Mouse (Mus musculus) neural tube, embryonic 12.5 days (tissue): ENCODE measurements around the gene Tmem44. TPM values are rescaled to one million over a fixed set of nuclear protein-coding genes. Genes with fewer than 3 reads are reported as not detected.

Source experiments
- ATAC-seq: fragments of 200-750 bp; cut with Nextera tagmentation; 2 replicates; pipeline ENCODE4 v1.8.0; 2017; ENCODE audit warnings: low read depth, mild to moderate bottlenecking, moderate TSS enrichment, moderate library complexity; ENCODE audit not compliant: low FRiP score
- H3K27ac ChIP-seq: fragments of 300-500 bp; sonication (generic); 2 replicates; pipeline ENCODE4 v1.5.1; 2016
- H3K27me3 ChIP-seq: fragments of 300-500 bp; sonication (generic); replicated peaks from 2 replicates; pipeline ENCODE4 v1.6.1; 2016; ENCODE audit warnings: mild to moderate bottlenecking
- H3K36me3 ChIP-seq: fragments of 300-500 bp; sonication (generic); 2 replicates; pipeline ENCODE4 v1.6.1; 2016; ENCODE audit warnings: mild to moderate bottlenecking
- H3K4me1 ChIP-seq: fragments of 300-500 bp; sonication (generic); 2 replicates; pipeline ENCODE4 v1.6.1; 2016
- H3K4me2 ChIP-seq: fragments of 300-500 bp; sonication (generic); replicated peaks from 2 replicates; pipeline ENCODE4 v1.6.1; 2016; ENCODE audit warnings: mild to moderate bottlenecking
- H3K4me3 ChIP-seq: fragments of 300-500 bp; sonication (generic); 2 replicates; pipeline ENCODE4 v1.5.1; 2016
- H3K9ac ChIP-seq: fragments of 300-500 bp; sonication (generic); 2 replicates; pipeline ENCODE4 v1.6.1; 2016; ENCODE audit warnings: mild to moderate bottlenecking
- H3K9me3 ChIP-seq: fragments of 300-500 bp; sonication (generic); 2 replicates; pipeline ENCODE4 v1.6.1; 2016; ENCODE audit warnings: mild to moderate bottlenecking
- WGBS: fragments of 180-500 bp; shearing (Covaris S2); methylation state at CpG from one replicate; pipeline ENCODE4 v1.1.7; 2016; 5-methylcytosine and 5-hydroxymethylcytosine counted together
- polyA plus RNA-seq: library from polyadenylated mRNA; unstranded; fragments of >200 nt; fragmentation: Nextera tagmentation; extraction: Ambion mirVana; gene quantifications from 2 replicates; pipeline ENCODE4 v1.2.1, GENCODE M21; 2016

The Tmem44 gene
- polyA plus RNA-seq, 1 experiment from 2014 or later, result 60.8 TPM

- Histone ChIP-seq H3K36me3 (peaks cover 94% of the 10 kb centered on the region), H3K4me2 (no peak overlapping the region), H3K9me3 (no peaks in the 10 kb centered on the region), H3K9ac (no peak overlapping the region), H3K27ac (no peak overlapping the region), H3K27me3 (no peaks in the 10 kb centered on the region), H3K4me3 (no peak overlapping the region), H3K4me1 (no peaks in the 10 kb centered on the region)
- ATAC-seq, result no peak
- WGBS, result 83% methylated on average over 1 of the region's 1 CpGs
Observed at GRCm38 (mm10) chr16:30576392-30576791, 25.8 kb upstream of the Tmem44 start.

- WGBS, result 84% methylated on average over 7 of the region's 7 CpGs
- H3K36me3 ChIP-seq, result peaks cover 94% of the 10 kb centered on the region
Observed at GRCm38 (mm10) chr16:30575815-30576214, 25.2 kb upstream of the Tmem44 start.

GRCm38 (mm10) chr16:30572239-30572638 lies 21.6 kb upstream of the Tmem44 start:
- ATAC-seq, result no peak
- no peak overlapping the region for H3K27ac ChIP-seq
- H3K27me3 ChIP-seq, result no peaks in the 10 kb centered on the region
- H3K9me3 ChIP-seq, result no peaks in the 10 kb centered on the region
- H3K4me1 ChIP-seq, result no peaks in the 10 kb centered on the region
- peaks cover 94% of the 10 kb centered on the region for H3K36me3 ChIP-seq
- H3K4me2 ChIP-seq, result no peak overlapping the region
- H3K4me3 ChIP-seq, result no peak overlapping the region
- no peak overlapping the region for H3K9ac ChIP-seq
- WGBS, result 73% methylated on average over 4 of the region's 4 CpGs

More at GRCm38 (mm10) chr16:30575815-30576214, 25.2 kb upstream of the Tmem44 start:
- Histone ChIP-seq H3K9ac (no peak overlapping the region), H3K4me2 (no peak overlapping the region), H3K27ac (no peak overlapping the region), H3K9me3 (no peaks in the 10 kb centered on the region), H3K27me3 (no peaks in the 10 kb centered on the region), H3K4me1 (no peaks in the 10 kb centered on the region), H3K4me3 (no peak overlapping the region)
- ATAC-seq, result no peak

- no peaks in the 10 kb centered on the region for H3K27me3 ChIP-seq
- H3K36me3 ChIP-seq, result peaks cover 94% of the 10 kb centered on the region
- ATAC-seq, result no peak
- no peak overlapping the region for H3K4me2 ChIP-seq
- H3K4me3 ChIP-seq, result no peak overlapping the region
- H3K27ac ChIP-seq, result no peak overlapping the region
- WGBS, result 96% methylated on average over 5 of the region's 5 CpGs
- H3K9me3 ChIP-seq, result no peaks in the 10 kb centered on the region
- H3K4me1 ChIP-seq, result no peaks in the 10 kb centered on the region
- H3K9ac ChIP-seq, result no peak overlapping the region
Observed at GRCm38 (mm10) chr16:30571378-30571777, 20.7 kb upstream of the Tmem44 start.

GRCm38 (mm10) chr16:30570173-30570572 lies 19.5 kb upstream of the Tmem44 start:
- no peak overlapping the region for H3K9ac ChIP-seq
- ATAC-seq, result no peak
- WGBS, result 95% methylated on average over 4 of the region's 4 CpGs
- no peak overlapping the region for H3K4me3 ChIP-seq
- H3K36me3 ChIP-seq, result peaks cover 93% of the 10 kb centered on the region
- no peaks in the 10 kb centered on the region for H3K9me3 ChIP-seq
- H3K27ac ChIP-seq, result no peak overlapping the region
- no peak overlapping the region for H3K4me2 ChIP-seq
- H3K4me1 ChIP-seq, result no peaks in the 10 kb centered on the region
- no peaks in the 10 kb centered on the region for H3K27me3 ChIP-seq

GRCm38 (mm10) chr16:30565631-30566030 lies 15.0 kb upstream of the Tmem44 start:
- H3K4me1 ChIP-seq, result no peaks in the 10 kb centered on the region
- H3K9ac ChIP-seq, result no peak overlapping the region
- H3K27ac ChIP-seq, result no peak overlapping the region
- ATAC-seq, result no peak
- H3K36me3 ChIP-seq, result peaks cover 96% of the 10 kb centered on the region
- no peak overlapping the region for H3K4me3 ChIP-seq
- no peak overlapping the region for H3K4me2 ChIP-seq
- no peaks in the 10 kb centered on the region for H3K27me3 ChIP-seq
- no peaks in the 10 kb centered on the region for H3K9me3 ChIP-seq
- WGBS, result 87% methylated on average over 6 of the region's 6 CpGs

- H3K9me3 ChIP-seq, result 0 out of 2 replicates have a peak, but pooled peaks cover 5% of the 10 kb centered on the region
- no peak overlapping the region for H3K4me3 ChIP-seq
- H3K9ac ChIP-seq, result no peak overlapping the region
- peaks cover 83% of the 10 kb centered on the region for H3K36me3 ChIP-seq
- H3K4me1 ChIP-seq, result no peaks in the 10 kb centered on the region
- no peak overlapping the region for H3K4me2 ChIP-seq
- no peak for ATAC-seq
- no peak overlapping the region for H3K27ac ChIP-seq
- no peaks in the 10 kb centered on the region for H3K27me3 ChIP-seq
- WGBS, result 89% methylated on average over 4 of the region's 4 CpGs
Observed at GRCm38 (mm10) chr16:30560601-30561000, 10.0 kb upstream of the Tmem44 start.

GRCm38 (mm10) chr16:30559312-30559992 lies 8.8 kb upstream of the Tmem44 start:
- Histone ChIP-seq H3K4me3 (no peak overlapping the region), H3K36me3 (peaks cover 71% of the 10 kb centered on the region), H3K27me3 (no peaks in the 10 kb centered on the region), H3K4me1 (no peaks in the 10 kb centered on the region), H3K9ac (no peak overlapping the region), H3K4me2 (no peak overlapping the region), H3K27ac (no peak overlapping the region), H3K9me3 (peaks cover 14% of the 10 kb centered on the region)
- 93% methylated on average over 5 of the region's 5 CpGs for WGBS
- no peak for ATAC-seq

- no peaks in the 10 kb centered on the region for H3K27me3 ChIP-seq
- H3K4me3 ChIP-seq, result no peak overlapping the region
- peaks cover 19% of the 10 kb centered on the region for H3K36me3 ChIP-seq
- 97% methylated on average over 8 of the region's 8 CpGs for WGBS
- H3K9me3 ChIP-seq, result peaks cover 17% of the 10 kb centered on the region
- no peak overlapping the region for H3K27ac ChIP-seq
- no peak for ATAC-seq
- H3K4me1 ChIP-seq, result peaks cover 10% of the 10 kb centered on the region; the same call in 1 of the 2 replicates
- no peak overlapping the region for H3K4me2 ChIP-seq
- no peak overlapping the region for H3K9ac ChIP-seq
Observed at GRCm38 (mm10) chr16:30554109-30554508, 3.5 kb upstream of the Tmem44 start.

GRCm38 (mm10) chr16:30552621-30553338 lies 2.1 kb upstream of the Tmem44 start:
- Histone ChIP-seq H3K27ac (peak overlapping the region; percentile 2; the same call in 1 of the 2 replicates), H3K9me3 (peaks cover 17% of the 10 kb centered on the region), H3K27me3 (no peaks in the 10 kb centered on the region), H3K4me1 (peaks cover 20% of the 10 kb centered on the region; the same call in 1 of the 2 replicates), H3K9ac (no peak overlapping the region), H3K36me3 (peaks cover 7% of the 10 kb centered on the region), H3K4me2 (no peak overlapping the region), H3K4me3 (no peak overlapping the region)
- WGBS, result 40% methylated on average over 11 of the region's 11 CpGs
- ATAC-seq, result no peak

- WGBS, result under 1% methylated on average over 63 of the region's 63 CpGs
- Histone ChIP-seq H3K9ac (peak overlapping the region; percentile 87), H3K4me3 (peak overlapping the region; percentile 77), H3K4me1 (peaks cover 20% of the 10 kb centered on the region; the same call in 1 of the 2 replicates), H3K4me2 (peak overlapping the region; percentile 72), H3K27ac (no peak overlapping the region), H3K9me3 (peaks cover 8% of the 10 kb centered on the region), H3K36me3 (peaks cover 18% of the 10 kb centered on the region), H3K27me3 (no peaks in the 10 kb centered on the region)
- ATAC-seq, result peak; percentile 92
Observed at GRCm38 (mm10) chr16:30549966-30550747, 485 bp downstream of the Tmem44 start.

- Histone ChIP-seq H3K27ac (no peak overlapping the region), H3K4me2 (peak overlapping the region; percentile 72), H3K4me3 (peak overlapping the region; percentile 77), H3K27me3 (no peaks in the 10 kb centered on the region), H3K9me3 (0 out of 2 replicates have a peak, but pooled peaks cover 3% of the 10 kb centered on the region), H3K4me1 (peaks cover 20% of the 10 kb centered on the region; the same call in 1 of the 2 replicates), H3K9ac (peak overlapping the region; percentile 87), H3K36me3 (peaks cover 24% of the 10 kb centered on the region)
- 0 out of 2 replicates have a peak, but pooled peaks have one; percentile 10 for ATAC-seq
- WGBS, result 85% methylated on average over 7 of the region's 7 CpGs
Observed at GRCm38 (mm10) chr16:30549516-30549915, 1.1 kb downstream of the Tmem44 start.
